Mouse (Mus musculus) c-Kit-positive CD71-negative TER-119-negative erythroid progenitor cells, embryonic 14.5 days (primary cell): ENCODE measurements at regions not wholly inside any gene's neighbourhood (a gene's known extent, or its start where the extent isn't known, plus 50 kb on each side); places are given as distances from the start of the nearest gene placed in this dataset.
A peak's percentile ranks its signal among the peaks of the same experiment; 100 is the strongest.

Experiments used
- DNase-seq: peaks from one replicate; pipeline ENCODE4 v3.0.0-alpha.2; 2013; ENCODE audit warnings: low read depth

- no peak for DNase-seq
These were observed 278.9 kb upstream of the Kif2a start for GRCm38 (mm10) chr13:107300792-107301191.

GRCm38 (mm10) chr13:107264581-107264980 lies 242.7 kb upstream of the Kif2a start:
- DNase-seq = no peak

GRCm38 (mm10) chr13:107261479-107262050 lies 239.6 kb upstream of the Kif2a start:
- DNase-seq = no peak

GRCm38 (mm10) chr13:107260274-107260673 lies 238.3 kb upstream of the Kif2a start:
- DNase-seq = no peak

- no peak for DNase-seq
These were observed 226.0 kb upstream of the Kif2a start for GRCm38 (mm10) chr13:107247792-107248505.

- DNase-seq = no peak
These were observed 225.2 kb upstream of the Kif2a start for GRCm38 (mm10) chr13:107246956-107247751.

- no peak for DNase-seq
These were observed 222.2 kb upstream of the Kif2a start for GRCm38 (mm10) chr13:107244173-107244572.

- DNase-seq = no peak
These were observed 217.1 kb upstream of the Kif2a start for GRCm38 (mm10) chr13:107239035-107239387.

- no peak for DNase-seq
These were observed 216.6 kb upstream of the Kif2a start for GRCm38 (mm10) chr13:107238364-107239034.

- no peak for DNase-seq
These were observed 197.5 kb upstream of the Kif2a start for GRCm38 (mm10) chr13:107219456-107219855.

- no peak for DNase-seq
These were observed 196.4 kb upstream of the Kif2a start for GRCm38 (mm10) chr13:107218351-107218750.

GRCm38 (mm10) chr13:107217825-107218224 lies 195.9 kb upstream of the Kif2a start:
- DNase-seq = no peak

GRCm38 (mm10) chr13:107213281-107213680 lies 191.4 kb upstream of the Kif2a start:
- no peak for DNase-seq

- DNase-seq = no peak
These were observed 188.8 kb upstream of the Kif2a start for GRCm38 (mm10) chr13:107210676-107211075.

GRCm38 (mm10) chr13:107207354-107208181 lies 185.6 kb upstream of the Kif2a start:
- DNase-seq = no peak

- no peak for DNase-seq
These were observed 177.9 kb upstream of the Kif2a start for GRCm38 (mm10) chr13:107199875-107200274.

- no peak for DNase-seq
These were observed 171.5 kb upstream of the Kif2a start for GRCm38 (mm10) chr13:107193426-107193825.

- DNase-seq = no peak
These were observed 165.4 kb upstream of the Kif2a start for GRCm38 (mm10) chr13:107187258-107187878.

- peak; percentile 28 for DNase-seq
These were observed 160.6 kb upstream of the Kif2a start for GRCm38 (mm10) chr13:107182544-107182943.

GRCm38 (mm10) chr13:107179551-107179950 lies 157.6 kb upstream of the Kif2a start:
- DNase-seq = no peak

- no peak for DNase-seq
These were observed 155.7 kb upstream of the Kif2a start for GRCm38 (mm10) chr13:107177595-107177994.
